Mouse (Mus musculus) gastrocnemius, adult 8-10 months (tissue): ENCODE results near the gene Lamc2. TPM values are rescaled to one million over a fixed set of nuclear protein-coding genes. Genes with fewer than 3 reads are reported as not detected.

Source experiments
- total RNA-seq, 4 experiments: library from RNA; stranded (reverse); gene quantifications; 2 replicates each; pipeline ENCODE4 v1.2.4; 2022

The Lamc2 gene
- total RNA-seq, 4 experiments from 2014 or later: 1.8 to 4.9 (median 3.0) TPM

Other genes with a start within 250 kb of the Lamc2 start
- gene Nmnat2, start 231.5 kb downstream of the Lamc2 start, total RNA-seq: under 1 TPM; 0.10 to 0.58 (median 0.16) TPM
- 10 to 100 TPM; 34.7 to 54.8 (median 46.8) TPM for gene Lamc1, start 146.3 kb upstream of the Lamc2 start, total RNA-seq
- gene Shcbp1l, start 238.7 kb upstream of the Lamc2 start, total RNA-seq: not detected